Mouse (Mus musculus): ENCODE data around the gene Zfp366.

DNA sequence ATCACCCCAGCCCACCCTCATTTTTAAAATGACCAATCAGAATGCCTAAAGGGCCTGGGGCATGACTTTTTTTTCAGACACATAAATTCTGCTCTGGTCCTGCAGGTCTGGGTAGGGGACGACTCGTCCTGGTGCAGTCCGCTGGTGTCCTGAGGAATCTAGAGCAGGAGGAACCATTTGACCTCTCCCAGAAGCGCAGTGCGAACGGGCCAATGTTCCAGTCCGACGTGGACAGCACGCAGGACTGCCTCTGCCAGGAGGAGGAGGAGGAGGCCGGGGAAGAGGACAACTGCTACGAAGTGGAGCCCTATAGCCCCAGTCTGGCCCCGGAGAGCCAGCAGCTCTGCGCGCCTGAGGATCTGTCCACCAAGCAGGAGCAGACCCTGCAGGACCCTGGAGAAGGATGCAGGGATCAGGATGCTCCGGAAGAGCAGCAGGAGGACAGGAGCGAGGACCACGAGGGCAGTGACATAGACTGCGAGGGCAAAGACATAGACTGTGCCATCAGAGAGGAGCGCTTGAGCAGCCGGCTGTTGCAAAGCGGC lies 61.4 kb downstream of the Zfp366 start:
- TF ChIP-seq POLR2A (IDR thresholded peaks at IDR 0.05; ENCODE audit: borderline replicate concordance, control insufficient read depth, low read depth, low read length) (no peak), CTCF (IDR thresholded peaks at IDR 0.05; ENCODE audit: control insufficient read depth, insufficient read depth, low read length) (no peak)

Measured in bone marrow, adult 2 months (tissue).